Mouse (Mus musculus) intestine, postnatal 0 days (tissue): ENCODE data around the gene Emx1. TPM values are rescaled to one million over a fixed set of nuclear protein-coding genes. Genes with fewer than 3 reads are reported as not detected.

Source experiments
- ATAC-seq: fragments of 200-750 bp; cut with Nextera tagmentation; 2 replicates; pipeline ENCODE4 v1.8.0; 2017; ENCODE audit warnings: mild to moderate bottlenecking, moderate TSS enrichment, moderate library complexity
- H3K27ac ChIP-seq: fragments of 300-500 bp; sonication (generic); 2 replicates; pipeline ENCODE4 v1.5.1; 2014; ENCODE audit warnings: mild to moderate bottlenecking, low read depth, low read length, moderate library complexity
- H3K27me3 ChIP-seq: fragments of 300-500 bp; sonication (generic); replicated peaks from 2 replicates; pipeline ENCODE4 v1.6.1; 2014; ENCODE audit warnings: low read length, mixed read lengths; ENCODE audit not compliant: control insufficient read depth, insufficient read depth
- H3K36me3 ChIP-seq: fragments of 300-500 bp; sonication (generic); 2 replicates; pipeline ENCODE4 v1.6.1; 2014; ENCODE audit warnings: mild to moderate bottlenecking, moderate library complexity; ENCODE audit not compliant: control insufficient read depth, insufficient read depth
- H3K4me1 ChIP-seq: fragments of 300-500 bp; sonication (generic); replicated peaks from 2 replicates; pipeline ENCODE4 v1.6.1; 2014; ENCODE audit warnings: antibody characterized with exemption, low read length, mixed read lengths; ENCODE audit not compliant: control insufficient read depth, insufficient read depth
- H3K4me2 ChIP-seq: fragments of 300-500 bp; sonication (generic); replicated peaks from 2 replicates; pipeline ENCODE4 v1.6.1; 2014; ENCODE audit warnings: low read depth, mild to moderate bottlenecking, moderate library complexity
- H3K4me3 ChIP-seq: fragments of 300-500 bp; sonication (generic); 2 replicates; pipeline ENCODE4 v1.5.1; 2014; ENCODE audit warnings: low read depth, low read length
- H3K9ac ChIP-seq: fragments of 300-500 bp; sonication (generic); 2 replicates; pipeline ENCODE4 v1.6.1; 2014; ENCODE audit warnings: mild to moderate bottlenecking, low read depth, low read length
- H3K9me3 ChIP-seq: fragments of 300-500 bp; sonication (generic); 2 replicates; pipeline ENCODE4 v1.6.1; 2016; ENCODE audit warnings: mixed run types; ENCODE audit not compliant: control insufficient read depth
- CTCF ChIP-seq: sonication (generic); IDR thresholded peaks from 2 replicates; pipeline ENCODE4 v1.5.1; 2016; ENCODE audit warnings: low read depth, mild to moderate bottlenecking, control low read depth, antibody characterized with exemption, moderate library complexity
- WGBS: fragments of 180-500 bp; shearing (Covaris S2); extraction: QIAGEN DNeasy Blood & Tissue Kit; methylation state at CpG from one replicate; pipeline ENCODE4 v1.1.7; 2014; 5-methylcytosine and 5-hydroxymethylcytosine counted together
- polyA plus RNA-seq: library from polyadenylated mRNA; unstranded; fragments of >200 nt; fragmentation: Nextera tagmentation; extraction: Ambion mirVana; gene quantifications from 2 replicates; pipeline ENCODE4 v1.2.1, GENCODE M21; 2015

Emx1 gene
- polyA plus RNA-seq, 1 experiment from 2014 or later = not detected

GRCm38 (mm10) chr6:85209226-85209967, 22.2 kb downstream of the Emx1 start:
- no peak for ATAC-seq
- WGBS = 73% methylated on average over 9 of the region's 9 CpGs
- Histone ChIP-seq H3K4me3 (no peak overlapping the region), H3K4me2 (no peak overlapping the region), H3K4me1 (0 out of 2 replicates have a peak, but pooled peaks cover 4% of the 10 kb centered on the region), H3K9ac (no peak overlapping the region), H3K9me3 (no peaks in the 10 kb centered on the region), H3K27ac (no peak overlapping the region), H3K27me3 (no peaks in the 10 kb centered on the region; the same call in 1 of the 2 replicates), H3K36me3 (no peaks in the 10 kb centered on the region)
- TF ChIP-seq CTCF = no peak

- no peak for ATAC-seq
- 0 out of 2 replicates have a peak, but pooled peaks cover 4% of the 10 kb centered on the region for H3K4me1 ChIP-seq
Measured at GRCm38 (mm10) chr6:85210686-85211085, 23.4 kb downstream of the Emx1 start.

DNA sequence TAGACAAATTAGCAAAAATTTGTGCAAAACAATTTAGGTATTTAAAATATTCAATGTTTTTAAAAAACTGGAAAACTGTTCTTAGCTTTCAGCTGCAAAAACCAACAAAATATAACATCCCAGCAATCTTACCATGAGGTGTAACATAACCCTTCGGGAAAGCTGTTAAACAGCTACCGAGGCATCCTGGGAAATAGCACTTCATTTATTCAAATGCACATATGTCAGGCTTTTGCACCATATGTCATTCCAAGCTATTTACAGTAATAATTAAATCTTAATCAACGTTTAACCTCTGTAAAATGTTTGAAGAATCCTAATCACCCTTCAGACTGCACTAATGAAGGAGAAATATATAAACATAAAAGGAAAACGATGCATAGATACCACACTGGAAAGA, 31.0 kb downstream of the Emx1 start:
- H3K4me2 ChIP-seq = no peak overlapping the region
- no peak for TF ChIP-seq CTCF
- H3K9ac ChIP-seq = no peak overlapping the region
- no peak for ATAC-seq
- H3K27ac ChIP-seq = no peak overlapping the region
- WGBS = 81% methylated on average over 4 of the region's 4 CpGs
- no peaks in the 10 kb centered on the region for H3K4me1 ChIP-seq
- no peak overlapping the region for H3K4me3 ChIP-seq
- no peaks in the 10 kb centered on the region for H3K9me3 ChIP-seq
- H3K36me3 ChIP-seq = no peaks in the 10 kb centered on the region
- no peaks in the 10 kb centered on the region for H3K27me3 ChIP-seq

More at GRCm38 (mm10) chr6:85210686-85211085, 23.4 kb downstream of the Emx1 start:
- WGBS = 57% methylated on average over 1 of the region's 1 CpGs
- Histone ChIP-seq H3K9ac (no peak overlapping the region), H3K4me3 (no peak overlapping the region), H3K9me3 (no peaks in the 10 kb centered on the region), H3K27me3 (no peaks in the 10 kb centered on the region), H3K27ac (no peak overlapping the region), H3K4me2 (no peak overlapping the region), H3K36me3 (no peaks in the 10 kb centered on the region)
- TF ChIP-seq CTCF = no peak

DNA sequence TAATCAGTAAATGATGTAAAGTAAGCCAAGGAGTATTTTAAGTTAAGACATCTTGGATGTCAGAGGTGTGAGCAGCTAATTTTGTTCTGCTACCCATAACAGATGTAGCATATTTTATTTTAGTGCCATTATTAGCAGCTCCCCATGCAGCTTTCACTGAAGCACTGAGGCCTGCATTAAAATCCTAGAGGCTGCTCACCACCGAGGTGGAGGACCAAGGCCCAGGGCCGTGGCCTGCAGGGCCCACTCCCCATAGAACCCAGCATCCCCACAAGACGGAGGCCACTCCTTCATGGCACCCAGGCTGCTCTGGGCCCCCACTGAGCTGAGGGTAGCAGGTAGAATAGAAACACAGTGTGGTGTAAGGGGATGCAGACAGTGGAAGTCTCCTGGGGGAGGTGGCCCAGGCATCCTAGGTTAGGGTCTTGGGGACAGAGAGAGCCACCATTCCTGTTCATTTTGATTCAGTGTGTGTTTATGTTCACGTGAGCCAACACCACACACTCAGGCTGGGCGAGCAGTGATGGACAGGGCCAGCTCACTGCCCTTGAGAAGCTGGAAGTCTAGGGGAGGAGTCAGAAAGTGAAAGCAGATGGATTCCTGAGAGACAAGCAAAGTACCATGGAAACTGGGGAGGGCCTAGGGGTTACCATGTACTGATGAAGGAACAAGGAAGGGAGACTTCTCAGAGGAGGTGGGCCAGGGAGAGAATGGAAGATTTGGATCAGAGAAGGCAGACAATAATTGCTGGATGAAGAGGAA, 31.6 kb downstream of the Emx1 start:
- Histone ChIP-seq H3K27me3 (no peaks in the 10 kb centered on the region), H3K36me3 (no peaks in the 10 kb centered on the region), H3K4me2 (no peak overlapping the region), H3K9ac (no peak overlapping the region), H3K9me3 (no peaks in the 10 kb centered on the region), H3K4me3 (no peak overlapping the region), H3K4me1 (no peaks in the 10 kb centered on the region), H3K27ac (no peak overlapping the region)
- TF ChIP-seq CTCF = no peak
- 52% methylated on average over 5 of the region's 5 CpGs for WGBS
- ATAC-seq = no peak

DNA sequence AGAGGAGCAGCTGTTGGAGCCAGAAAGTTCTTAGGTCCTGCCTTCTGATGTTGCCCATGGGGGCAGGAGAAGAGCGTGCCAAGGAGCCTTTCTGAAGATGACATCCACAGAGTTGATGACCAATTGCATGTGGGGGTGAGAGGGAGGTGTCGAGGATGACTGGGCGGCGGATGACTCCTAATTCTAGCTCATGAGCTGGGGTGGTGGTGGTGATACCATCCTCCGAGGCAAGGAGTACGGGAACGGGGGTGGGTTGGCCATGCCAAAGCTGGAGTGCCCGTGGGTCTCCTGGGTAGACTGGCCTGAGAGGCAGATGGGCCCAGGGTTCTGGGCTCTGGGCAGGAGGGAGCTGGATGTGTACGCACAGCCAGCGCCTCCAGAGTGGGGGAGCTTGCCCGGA, 32.5 kb downstream of the Emx1 start:
- Histone ChIP-seq H3K9me3 (no peaks in the 10 kb centered on the region), H3K4me3 (no peak overlapping the region), H3K36me3 (no peaks in the 10 kb centered on the region), H3K27me3 (no peaks in the 10 kb centered on the region), H3K27ac (no peak overlapping the region), H3K4me1 (no peaks in the 10 kb centered on the region), H3K9ac (no peak overlapping the region), H3K4me2 (no peak overlapping the region)
- 91% methylated on average over 11 of the region's 11 CpGs for WGBS
- TF ChIP-seq CTCF = no peak
- ATAC-seq = no peak

DNA sequence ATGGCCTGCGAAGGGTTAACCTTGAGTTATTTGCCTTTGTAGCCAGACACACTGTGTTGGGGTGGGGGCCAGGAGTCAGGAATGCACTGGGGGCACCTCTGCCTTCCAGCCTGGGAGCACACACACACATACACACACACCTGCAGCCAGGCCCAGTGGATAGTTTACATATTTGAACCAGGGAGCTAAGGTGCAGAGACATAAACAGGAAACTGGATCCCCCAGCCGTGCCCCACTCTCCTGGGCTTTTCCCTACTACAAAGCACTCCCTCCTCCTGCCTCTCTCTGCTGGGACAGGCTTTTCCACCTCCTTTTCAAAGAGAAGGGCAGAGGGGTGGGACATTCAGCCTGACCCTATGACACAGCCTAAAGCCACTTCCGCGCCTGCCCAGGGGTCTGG, 33.7 kb downstream of the Emx1 start:
- H3K9me3 ChIP-seq = no peaks in the 10 kb centered on the region
- H3K27me3 ChIP-seq = no peaks in the 10 kb centered on the region
- ATAC-seq = no peak
- no peak for TF ChIP-seq CTCF
- no peaks in the 10 kb centered on the region for H3K4me1 ChIP-seq
- H3K36me3 ChIP-seq = no peaks in the 10 kb centered on the region; the same call in 1 of the 2 replicates
- H3K4me2 ChIP-seq = no peak overlapping the region
- H3K27ac ChIP-seq = no peak overlapping the region
- H3K9ac ChIP-seq = no peak overlapping the region
- no peak overlapping the region for H3K4me3 ChIP-seq
- WGBS = 59% methylated on average over 4 of the region's 4 CpGs
